Mouse (Mus musculus) lung, postnatal 14 days (tissue): ENCODE measurements at regions not wholly inside any gene's neighbourhood (a gene's known extent, or its start where the extent isn't known, plus 50 kb on each side); places are given as distances from the start of the nearest gene placed in this dataset.
A peak's percentile ranks its signal among the peaks of the same experiment; 100 is the strongest.
"Not testable (repeated sequence)": the region's sequence is repeated elsewhere in the genome, so short reads cannot be mapped to it uniquely, and the experiment has no call there.

Experiments used
- DNase-seq: peaks from one replicate; pipeline ENCODE4 v3.0.0; 2021

GRCm38 (mm10) chr14:19327321-19327720, 91.4 kb downstream of the Gm21738 start:
- no peak for DNase-seq

GRCm38 (mm10) chr14:19311614-19312013, 107.1 kb downstream of the Gm21738 start:
- no peak for DNase-seq

- not testable (repeated sequence) for DNase-seq
These were observed 115.9 kb downstream of the Gm21738 start for GRCm38 (mm10) chr14:19302859-19303258.

GRCm38 (mm10) chr14:19279096-19279495, 139.6 kb downstream of the Gm21738 start:
- no peak for DNase-seq

GRCm38 (mm10) chr14:19277777-19278385, 140.8 kb downstream of the Gm21738 start:
- DNase-seq, result peak; percentile 75
